Mouse (Mus musculus): ENCODE data around the gene Limd1.
"Not testable (repeated sequence)": the region's sequence is repeated elsewhere in the genome, so short reads cannot be mapped to it uniquely, and the experiment has no call there.

Limd1 gene

DNA sequence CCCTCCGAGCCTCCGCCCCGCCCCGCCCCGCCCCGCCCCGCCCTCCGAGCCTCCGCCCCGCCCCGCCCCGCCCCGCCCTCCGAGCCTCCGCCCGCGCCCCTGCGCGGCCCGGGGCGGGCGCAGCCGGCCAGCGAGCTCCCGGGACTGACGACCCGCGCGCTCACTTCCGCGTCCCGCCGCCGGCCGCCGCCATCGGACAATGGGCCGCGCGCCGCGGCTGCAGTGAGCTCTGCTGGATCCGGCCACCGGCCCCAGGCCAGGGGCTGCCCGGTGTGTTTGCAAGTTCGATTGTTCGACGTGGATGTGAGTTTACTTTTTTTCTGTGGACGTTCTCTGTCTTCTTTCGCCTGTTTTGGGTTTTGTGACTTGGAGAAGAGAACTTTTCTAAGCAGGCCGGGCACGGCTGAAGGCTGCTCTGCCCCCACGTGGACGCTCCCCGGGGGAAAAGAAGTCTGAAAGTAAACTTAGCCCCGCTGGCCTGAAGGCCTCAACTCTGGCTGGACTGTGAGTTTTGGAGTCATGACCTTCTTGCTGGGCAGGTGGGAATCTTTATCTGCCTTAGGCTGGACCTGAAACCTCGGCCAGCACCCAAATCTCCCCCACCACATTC lies at the start of gene Limd1:
Gene Limd1, plus strand, starts transcription at position 121 of the 610 bp plus-strand sequence.
- in situ Hi-C loops (cut with MboI) = no loop called here

DNA sequence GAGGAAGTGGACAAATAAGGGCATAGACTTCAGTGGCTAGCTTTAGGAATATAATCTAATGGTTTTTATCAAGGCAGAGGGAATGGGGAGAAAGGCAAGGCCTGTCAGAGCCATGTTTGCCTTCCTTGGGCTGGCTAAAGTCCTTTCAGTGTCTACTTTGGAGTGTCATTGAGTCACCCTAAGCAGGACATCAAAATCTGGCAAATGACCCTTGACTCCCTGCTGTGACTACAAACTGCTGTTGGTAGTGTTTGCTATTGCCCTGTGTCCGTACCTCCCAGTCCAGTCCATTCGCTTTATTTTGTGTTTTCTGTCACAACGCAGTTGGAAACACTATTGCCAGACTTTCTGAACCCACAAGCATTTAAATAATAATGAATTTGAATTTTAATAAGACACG lies 48.6 kb upstream of the Limd1 start:
- in situ Hi-C loops (cut with MboI) = no loop called here

DNA sequence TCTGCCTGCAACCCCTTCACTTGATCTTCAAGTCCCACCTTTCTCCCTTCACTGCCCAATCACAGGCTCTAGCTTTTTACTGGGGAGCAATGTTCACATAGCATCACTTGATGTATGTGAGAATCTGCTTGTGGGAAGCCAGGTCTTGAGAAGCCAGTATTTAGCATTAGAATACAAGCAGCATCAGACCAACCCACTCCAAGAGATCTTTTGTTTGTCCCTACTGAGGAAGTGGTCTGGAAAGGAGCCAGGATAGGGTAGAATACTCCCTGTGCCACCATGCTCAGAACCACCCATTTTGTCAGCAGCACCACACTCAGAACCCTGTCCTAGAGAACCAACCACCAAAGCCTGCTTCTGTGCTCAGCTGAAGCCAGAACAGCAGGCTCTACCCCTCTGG lies 47.5 kb upstream of the Limd1 start:
- in situ Hi-C loops (cut with MboI) = no loop called here

DNA sequence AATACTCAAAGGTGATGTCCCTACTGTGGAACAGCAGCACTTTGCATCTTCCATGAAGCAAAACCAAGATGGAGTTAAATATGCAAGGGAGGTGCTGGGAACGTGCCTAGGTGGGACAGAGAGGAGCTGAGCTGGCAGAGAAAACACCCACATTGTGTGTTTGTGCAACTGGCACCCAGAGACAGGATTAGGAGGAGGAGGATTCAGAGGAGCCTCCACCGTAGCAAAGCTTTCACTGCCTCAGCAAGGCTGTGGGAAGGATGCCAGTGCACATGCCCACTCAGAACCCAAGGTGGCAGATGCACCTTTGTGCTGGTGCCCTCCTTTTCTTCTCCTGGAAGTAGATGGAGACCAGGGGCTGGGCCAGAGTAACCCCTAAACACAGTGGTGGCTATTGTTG lies 40.3 kb upstream of the Limd1 start:
- in situ Hi-C loops (cut with MboI) = no loop called here

DNA sequence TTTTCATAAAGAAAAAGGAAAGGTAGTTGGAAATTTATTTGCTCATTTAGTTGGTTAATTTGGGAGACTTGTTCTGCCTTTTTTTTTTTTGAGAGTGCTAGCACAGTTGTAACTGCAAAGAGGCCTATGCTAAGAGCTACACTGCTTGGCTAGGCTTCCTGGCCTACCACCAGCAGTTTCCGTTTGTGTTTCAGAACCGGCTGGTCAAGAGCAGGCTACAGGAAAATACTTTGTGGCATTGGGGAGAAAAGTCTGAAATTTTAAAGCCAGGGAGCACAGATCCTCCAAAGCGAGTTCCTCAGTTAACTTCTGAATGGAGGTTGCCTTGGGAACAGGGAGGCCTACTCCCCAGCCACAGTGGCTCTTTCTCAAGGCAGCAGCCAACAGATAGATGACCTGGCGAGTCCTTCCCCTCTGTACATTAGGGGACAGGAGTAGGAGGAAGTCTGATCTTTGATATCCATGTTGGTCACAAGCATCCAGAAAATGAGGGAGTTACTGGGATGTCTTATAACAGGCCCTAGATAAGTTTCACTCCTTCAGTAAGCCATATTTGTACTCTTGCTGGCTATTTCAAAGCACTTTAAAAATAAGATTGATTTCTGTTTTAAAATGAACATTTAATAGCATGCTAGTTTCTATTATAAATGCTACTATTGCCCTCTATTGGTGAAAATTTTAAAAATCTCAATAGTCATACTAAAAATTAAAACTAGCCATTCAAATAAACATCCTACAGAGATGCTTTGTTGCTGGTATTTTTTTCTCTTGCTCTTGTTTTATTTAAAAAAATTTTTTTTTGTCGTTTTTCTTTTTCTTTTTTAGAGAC lies 38.1 kb upstream of the Limd1 start:
- in situ Hi-C loops (cut with MboI) = no loop called here

DNA sequence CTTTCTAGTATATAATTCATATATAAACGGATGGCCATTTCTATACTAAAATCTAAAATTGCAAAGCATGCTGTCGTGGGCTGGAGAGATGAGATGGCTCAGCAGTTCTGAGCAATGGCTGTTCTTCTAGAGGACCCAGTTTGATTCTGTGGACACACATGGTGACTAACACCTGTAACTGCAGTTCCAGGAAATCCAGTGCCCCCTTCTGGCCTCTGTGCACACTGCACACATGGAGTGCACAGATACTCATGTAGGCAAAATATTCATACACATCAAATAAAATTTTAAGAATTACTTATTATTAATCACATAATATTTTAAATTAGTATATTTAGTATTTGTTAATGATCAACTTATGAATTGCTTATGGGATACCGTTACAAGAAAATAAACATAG lies 31.4 kb upstream of the Limd1 start:
- in situ Hi-C loops (cut with MboI) = not testable (repeated sequence)

DNA sequence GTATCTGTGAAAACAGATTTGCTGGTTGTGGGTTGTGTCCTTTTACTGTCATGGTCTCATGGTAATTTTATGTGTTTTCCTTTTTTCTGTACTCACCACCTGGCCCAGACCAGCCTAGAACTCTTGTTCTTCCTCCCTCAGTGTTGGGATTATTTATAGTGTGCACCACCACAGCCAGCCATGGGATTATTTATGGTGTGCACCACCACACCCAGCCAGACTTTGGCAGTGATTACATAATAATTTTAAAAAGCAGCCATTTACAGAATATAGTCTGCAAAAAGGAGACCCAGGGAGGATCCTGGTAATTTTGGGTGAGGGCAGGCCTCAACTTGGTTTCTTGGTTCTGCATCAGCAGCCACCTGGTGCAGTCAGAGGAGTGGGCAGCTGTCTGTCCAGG lies 29.9 kb upstream of the Limd1 start:
- in situ Hi-C loops (cut with MboI) = no loop called here

DNA sequence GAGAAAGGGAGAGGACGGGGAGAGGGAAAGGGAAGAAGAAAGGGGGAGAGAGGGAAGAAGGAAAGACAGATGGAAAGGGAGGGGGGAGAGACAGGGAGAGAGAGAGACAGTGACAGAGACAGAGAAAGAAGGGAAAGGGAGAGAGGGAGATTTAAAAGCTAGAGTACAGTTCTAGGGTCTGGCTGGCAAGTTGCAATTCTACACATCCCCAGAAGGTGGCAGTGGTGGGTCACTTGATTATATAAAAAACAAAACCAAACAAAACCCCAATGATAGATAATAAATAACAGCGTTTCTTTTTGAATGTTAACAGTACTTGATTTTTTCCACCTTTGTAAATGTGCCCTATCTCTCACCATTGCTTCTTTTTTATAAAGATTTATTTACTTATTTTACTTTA lies 28.3 kb upstream of the Limd1 start:
- in situ Hi-C loops (cut with MboI) = no loop called here

DNA sequence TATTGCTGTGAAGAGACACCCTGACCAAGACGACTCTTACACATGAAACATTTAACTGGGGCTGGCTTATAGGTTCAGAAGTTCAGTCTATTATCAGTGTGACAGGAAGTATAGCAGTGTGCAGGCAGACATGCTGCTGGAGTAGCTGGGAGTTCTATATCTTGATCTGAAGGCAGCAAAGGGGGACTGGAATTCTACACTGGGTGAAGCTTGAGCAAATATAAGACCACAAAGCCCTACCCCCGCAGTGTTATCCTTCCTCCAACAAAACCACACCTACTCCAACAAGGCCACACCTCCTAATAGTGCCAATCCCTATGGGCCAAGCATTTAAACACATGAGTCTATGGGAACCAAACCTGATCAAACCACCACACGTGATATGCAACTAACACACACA lies 26.7 kb upstream of the Limd1 start:
- in situ Hi-C loops (cut with MboI) = no loop called here

DNA sequence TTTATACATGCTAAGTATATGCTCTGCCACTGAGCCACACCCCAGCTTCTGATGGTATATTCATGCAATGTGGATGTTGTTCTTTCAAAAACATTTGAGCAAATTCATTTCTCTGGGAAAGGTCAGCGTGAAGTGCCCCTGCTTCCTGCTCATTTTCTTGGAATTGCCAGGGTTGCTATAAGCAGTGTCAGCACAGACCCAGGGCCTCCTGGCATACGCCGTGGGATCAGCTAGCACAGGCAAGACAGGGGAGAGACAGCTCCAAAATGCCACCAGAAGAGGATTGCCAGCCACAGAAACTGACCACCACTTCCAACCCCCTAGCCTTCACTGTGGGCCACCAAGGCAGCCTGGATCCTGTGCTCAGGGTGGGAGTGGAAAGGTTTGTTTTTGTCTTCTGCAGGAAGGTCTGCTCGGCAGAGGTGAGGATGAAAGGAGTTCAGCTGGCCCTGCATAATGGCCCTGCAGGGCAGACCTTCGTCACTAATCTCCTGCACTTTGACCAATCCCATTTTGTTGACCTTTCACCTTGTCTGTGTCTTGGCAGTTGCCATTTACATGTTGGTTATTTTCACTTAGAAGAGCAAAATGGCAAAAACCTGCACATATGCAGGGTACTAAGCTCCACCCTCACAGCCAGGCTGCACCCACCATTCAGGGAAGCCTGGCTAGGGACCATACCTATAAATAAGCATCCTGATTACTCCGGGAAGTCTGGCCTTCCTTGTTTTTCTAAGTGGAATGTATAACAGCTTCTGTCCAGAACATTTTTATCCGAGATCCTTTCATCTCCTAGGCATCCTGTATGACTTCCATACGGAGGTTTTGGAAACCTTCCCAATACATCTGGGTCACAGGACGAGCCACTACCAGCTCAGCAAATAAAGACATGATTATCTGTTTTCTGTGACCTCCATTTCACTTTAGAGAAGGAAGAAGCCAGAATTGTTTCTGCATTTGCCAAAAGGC lies 21.6 kb upstream of the Limd1 start:
- in situ Hi-C loops (cut with MboI) = no loop called here

DNA sequence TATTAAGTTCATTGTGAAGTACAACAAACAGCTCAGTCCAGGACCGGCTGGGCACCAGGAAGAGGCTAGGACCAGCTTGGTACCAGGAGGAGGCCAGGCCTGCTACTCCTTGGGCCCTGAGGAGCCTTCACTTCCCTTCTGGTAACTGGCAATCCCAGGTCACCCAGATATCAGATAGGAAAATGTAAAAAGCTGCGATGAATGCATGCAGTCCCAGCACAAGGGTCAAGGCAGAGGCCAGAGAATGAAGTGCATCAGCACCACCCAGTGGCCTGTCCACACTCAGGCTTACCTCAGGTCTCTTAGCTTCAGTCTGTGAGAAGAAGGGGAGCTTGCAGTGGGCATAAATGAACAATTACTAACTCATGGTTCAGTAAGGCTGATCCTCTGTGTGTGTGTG lies 20.9 kb upstream of the Limd1 start:
- in situ Hi-C loops (cut with MboI) = no loop called here

DNA sequence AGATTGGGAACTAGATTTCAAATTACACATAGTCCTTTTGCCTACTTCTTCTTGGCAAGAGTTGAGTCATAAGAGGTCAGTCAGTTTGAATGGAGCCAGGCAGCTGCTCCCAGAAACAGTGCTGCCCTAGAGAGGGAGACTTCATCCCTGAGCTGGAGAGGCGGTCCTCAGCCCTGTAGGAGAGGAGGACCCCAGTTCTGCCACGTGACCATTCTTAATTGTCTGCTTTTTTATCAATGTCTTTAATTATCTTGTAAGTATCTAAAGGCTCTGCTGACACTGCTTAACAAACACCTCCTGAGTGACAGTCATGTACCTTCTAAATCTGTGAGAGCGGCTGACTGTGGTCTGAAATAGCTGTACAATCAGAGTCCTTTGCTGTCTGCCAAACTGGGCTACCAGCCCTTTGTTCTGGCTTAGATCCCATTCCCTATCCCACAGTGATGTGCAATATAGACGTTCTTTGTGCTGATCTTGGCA lies 11.3 kb upstream of the Limd1 start:
- in situ Hi-C loops (cut with MboI) = no loop called here

DNA sequence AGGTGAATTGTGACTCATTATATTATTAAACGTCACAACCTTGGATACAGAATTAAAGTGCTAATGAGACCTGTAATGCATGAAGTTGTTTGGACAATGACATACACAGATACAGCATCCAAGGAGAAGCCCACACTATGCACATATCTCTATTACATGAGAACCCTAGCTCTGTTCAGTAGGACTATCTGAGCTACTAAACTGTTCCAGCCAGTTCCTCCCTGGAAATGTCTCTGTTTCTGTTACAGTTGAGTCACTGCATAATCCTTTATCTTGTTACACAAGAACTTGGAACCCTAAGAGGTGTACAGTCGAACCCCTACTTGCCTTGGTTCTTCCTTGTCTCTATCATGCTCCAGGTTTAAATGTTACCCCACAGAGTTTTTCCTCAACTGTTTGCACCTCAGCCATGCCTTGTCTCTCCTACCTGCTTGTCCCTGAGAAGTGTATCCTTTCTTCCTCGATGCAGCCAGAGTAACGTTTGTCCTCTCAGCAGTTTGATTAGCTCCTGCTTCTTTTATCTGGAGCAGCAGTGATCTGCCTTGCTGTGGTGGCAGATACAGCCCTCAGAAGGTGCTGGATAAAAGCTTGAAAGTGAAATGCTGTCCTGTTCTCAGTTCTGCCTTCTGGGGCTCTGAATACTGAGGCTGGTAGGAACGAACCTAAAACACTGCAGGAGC lies 10.0 kb upstream of the Limd1 start:
- in situ Hi-C loops (cut with MboI) = no loop called here

DNA sequence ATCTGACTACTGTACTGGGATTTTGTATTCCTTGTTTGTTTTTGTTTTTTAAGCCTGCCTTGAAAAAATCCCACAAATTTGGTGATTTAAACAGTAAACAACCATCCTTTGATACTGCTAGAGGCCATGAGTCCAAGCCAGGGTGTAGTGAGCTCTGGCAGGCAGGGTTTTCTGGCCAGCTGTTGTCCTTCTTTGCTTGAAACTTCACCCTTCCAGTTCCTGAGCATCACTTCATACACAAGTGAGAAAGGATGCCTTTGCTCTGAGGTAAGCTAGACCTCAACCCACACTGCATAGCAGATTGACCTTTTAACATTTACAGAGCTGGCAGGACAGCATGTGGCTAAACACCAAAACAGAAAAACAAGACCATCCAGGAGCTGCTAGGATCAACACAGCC lies 9.4 kb upstream of the Limd1 start:
- in situ Hi-C loops (cut with MboI) = no loop called here

DNA sequence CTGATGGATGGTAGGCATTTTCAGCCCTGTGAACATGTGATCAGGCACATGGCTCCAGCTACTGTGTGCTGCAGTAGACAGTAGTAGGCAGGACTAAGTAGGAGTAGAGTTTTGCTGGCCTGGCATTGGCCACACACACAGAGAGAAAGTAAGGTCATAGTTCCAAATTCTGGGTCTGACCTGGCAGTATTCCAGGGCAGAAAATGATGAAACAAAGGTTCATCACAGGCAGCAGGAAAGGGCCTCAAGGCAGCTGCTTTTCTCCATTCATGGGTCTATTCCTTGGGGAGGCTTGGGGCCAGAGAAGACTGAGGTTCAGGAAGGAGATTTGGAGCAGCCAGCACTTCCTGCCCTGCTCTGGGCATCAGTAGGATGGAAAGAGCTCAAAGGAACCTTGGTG lies 5.1 kb upstream of the Limd1 start:
- in situ Hi-C loops (cut with MboI) = no loop called here

DNA sequence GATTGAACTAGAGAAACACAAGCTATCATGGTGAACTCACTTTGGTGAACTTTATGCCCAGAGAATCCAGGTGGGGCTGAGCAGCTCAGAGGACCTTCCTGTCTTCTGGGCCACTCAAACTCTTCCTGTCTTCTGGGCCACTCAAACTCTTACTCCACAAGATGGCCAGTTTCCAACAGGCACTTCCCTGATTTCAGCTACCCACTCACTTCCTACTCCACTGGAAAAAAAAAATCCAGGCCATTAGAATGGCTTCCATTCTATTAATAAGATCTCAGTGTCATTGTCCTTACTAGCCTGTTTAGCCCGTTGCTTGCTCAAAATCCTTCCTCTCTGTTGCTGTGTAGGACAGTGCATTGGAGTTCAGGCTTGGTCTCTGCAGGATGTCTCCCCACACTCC lies 2.9 kb upstream of the Limd1 start:
- in situ Hi-C loops (cut with MboI) = no loop called here

DNA sequence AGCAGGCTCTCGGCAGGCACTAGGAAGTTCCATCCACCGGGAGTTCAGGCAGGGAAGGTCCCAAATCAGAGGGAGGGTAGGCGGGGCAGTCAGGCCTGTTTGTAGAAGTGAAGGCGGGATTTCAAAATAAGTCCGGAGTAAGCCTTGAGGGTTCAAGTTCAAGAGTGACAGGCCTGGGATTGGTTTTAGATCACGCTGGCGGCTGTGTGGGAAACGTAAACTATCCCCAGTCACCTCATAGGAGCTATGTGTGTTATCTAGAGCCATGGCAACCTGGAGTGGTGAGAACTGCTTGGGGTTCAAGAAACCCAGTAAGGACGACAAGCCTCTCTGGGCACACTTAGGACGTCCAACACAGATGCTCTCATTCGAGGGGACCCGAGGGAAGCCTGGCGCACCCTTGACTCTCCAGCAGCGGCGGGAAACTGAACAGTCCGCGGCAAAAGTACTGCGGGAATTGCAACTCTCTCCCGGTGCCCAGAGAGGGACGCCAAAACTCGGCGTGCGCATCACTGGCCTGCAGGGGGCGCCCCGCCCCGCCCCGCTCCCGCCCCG lies 398 bp upstream of the Limd1 start:
- in situ Hi-C loops (cut with MboI) = no loop called here

DNA sequence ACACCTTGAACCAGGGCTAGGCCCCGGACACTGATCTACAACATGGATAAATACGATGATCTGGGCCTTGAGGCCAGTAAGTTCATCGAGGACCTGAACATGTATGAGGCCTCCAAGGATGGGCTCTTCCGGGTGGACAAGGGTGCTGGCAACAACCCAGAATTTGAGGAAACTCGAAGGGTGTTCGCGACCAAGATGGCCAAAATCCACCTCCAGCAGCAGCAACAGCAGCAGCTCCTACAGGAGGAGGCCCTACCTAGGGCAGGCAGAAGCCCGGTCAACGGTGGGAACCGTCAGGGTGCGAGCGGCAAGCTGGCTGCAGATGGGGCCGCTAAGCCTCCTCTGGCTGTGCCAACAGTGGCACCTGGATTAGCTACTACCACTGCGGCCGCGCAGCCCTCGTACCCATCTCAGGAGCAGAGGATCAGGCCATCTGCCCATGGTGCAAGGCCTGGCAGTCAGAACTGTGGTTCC lies 727 bp downstream of the Limd1 start:
- in situ Hi-C loops (cut with MboI) = no loop called here

DNA sequence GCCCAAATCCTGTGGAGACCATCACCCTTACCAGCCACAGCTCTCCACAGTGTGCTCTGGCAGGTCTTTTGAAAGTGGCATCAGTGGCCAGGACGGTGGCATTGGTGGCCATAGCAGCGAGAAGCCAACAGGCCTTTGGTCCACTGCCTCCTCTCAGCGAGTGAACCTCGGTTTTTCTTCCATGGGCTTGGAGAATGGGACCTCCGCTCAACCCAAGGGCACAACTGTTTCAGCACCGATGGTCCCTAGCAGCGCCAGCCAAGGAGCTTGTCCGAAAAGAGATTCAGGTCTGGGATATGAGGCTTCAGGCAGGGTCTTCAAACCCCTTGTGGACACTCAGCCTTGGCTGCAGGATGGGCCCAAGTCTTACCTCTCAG lies 1.4 kb downstream of the Limd1 start:
- in situ Hi-C loops (cut with MboI) = loop anchor here (5.0 kb wide), 1 partner anchor 42 kb away; no protein-coding TSS in a partner anchor

DNA sequence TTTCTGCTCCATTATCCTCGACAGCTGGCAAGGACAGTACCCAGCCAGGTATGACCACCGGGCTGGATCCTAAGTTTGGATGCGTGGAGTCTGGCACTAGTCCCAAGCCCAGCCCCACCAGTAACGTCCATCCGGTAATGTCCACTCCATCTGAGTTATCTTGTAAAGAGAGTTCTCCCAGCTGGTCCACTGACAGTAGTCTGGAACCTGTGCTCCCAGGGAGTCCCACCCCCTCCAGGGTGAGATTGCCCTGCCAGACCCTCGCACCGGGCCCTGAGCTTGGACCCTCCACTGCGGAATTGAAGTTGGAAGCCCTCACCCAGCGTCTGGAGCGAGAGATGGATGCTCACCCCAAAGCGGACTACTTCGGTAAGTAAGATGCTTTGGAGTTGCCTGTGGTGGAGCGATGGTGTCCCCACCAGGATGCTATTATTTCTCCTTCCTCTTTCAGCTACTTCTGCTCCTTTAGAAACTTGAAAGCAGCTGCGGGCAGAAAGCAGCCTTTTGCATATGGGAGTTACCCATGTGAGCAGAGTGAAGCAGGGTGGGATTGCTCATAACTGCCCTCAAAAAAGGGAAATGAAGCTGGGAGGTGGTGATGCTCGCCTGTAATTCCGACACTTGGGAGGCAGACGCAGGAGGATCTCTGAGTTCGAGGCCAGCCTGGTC lies 1.9 kb downstream of the Limd1 start:
- in situ Hi-C loops (cut with MboI) = loop anchor here (5.0 kb wide), 1 partner anchor 42 kb away; no protein-coding TSS in a partner anchor

DNA sequence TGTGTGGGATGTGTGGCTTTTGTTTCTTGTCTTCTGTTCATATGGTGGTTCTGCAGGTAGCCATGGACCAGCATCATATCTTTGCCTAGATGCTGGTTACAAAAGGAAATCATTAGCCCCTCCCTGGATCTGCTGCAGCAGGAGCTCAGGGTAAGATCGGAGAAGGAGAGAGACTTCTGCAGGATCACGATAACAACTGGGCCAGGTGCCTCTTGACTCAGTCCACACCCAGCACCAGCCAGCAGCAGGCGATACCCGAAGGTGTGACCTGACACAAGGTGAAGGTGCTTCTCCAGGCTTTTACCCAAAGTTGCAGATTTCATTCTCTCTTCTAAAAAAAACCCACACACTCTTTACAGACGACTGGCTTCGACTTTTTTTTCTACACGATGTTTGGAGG lies 2.6 kb downstream of the Limd1 start:
- in situ Hi-C loops (cut with MboI) = loop anchor here (5.0 kb wide), 1 partner anchor 41 kb away; no protein-coding TSS in a partner anchor

Data from mature B cell (primary cell).